Mouse (Mus musculus) heart, embryonic 12.5 days (tissue): ENCODE measurements around the gene Rnf113a2. TPM values are rescaled to one million over a fixed set of nuclear protein-coding genes. Genes with fewer than 3 reads are reported as not detected.

Experiments
- ATAC-seq: fragments of 200-750 bp; cut with Nextera tagmentation; 2 replicates; pipeline ENCODE4 v1.8.0; 2017; ENCODE audit warnings: moderate TSS enrichment, moderate library complexity; ENCODE audit not compliant: insufficient number of reproducible peaks, low FRiP score
- H3K27ac ChIP-seq: fragments of 300-500 bp; sonication (generic); 2 replicates; pipeline ENCODE4 v1.5.1; 2016; ENCODE audit warnings: mild to moderate bottlenecking, moderate library complexity; ENCODE audit not compliant: poor library complexity, severe bottlenecking
- H3K27me3 ChIP-seq: fragments of 300-500 bp; sonication (generic); replicated peaks from 2 replicates; pipeline ENCODE4 v1.6.1; 2016; ENCODE audit warnings: mild to moderate bottlenecking, moderate library complexity
- H3K36me3 ChIP-seq: fragments of 300-500 bp; sonication (generic); 2 replicates; pipeline ENCODE4 v1.6.1; 2016; ENCODE audit warnings: mild to moderate bottlenecking, moderate library complexity
- H3K4me1 ChIP-seq: fragments of 300-500 bp; sonication (generic); replicated peaks from 2 replicates; pipeline ENCODE4 v1.6.1; 2016; ENCODE audit warnings: mild to moderate bottlenecking
- H3K4me2 ChIP-seq: fragments of 300-500 bp; sonication (generic); 2 replicates; pipeline ENCODE4 v1.6.1; 2016; ENCODE audit warnings: mild to moderate bottlenecking, moderate library complexity
- H3K4me3 ChIP-seq: fragments of 300-500 bp; sonication (generic); 2 replicates; pipeline ENCODE4 v1.5.1; 2016; ENCODE audit warnings: mild to moderate bottlenecking
- H3K9ac ChIP-seq: fragments of 300-500 bp; sonication (generic); 2 replicates; pipeline ENCODE4 v1.6.1; 2016; ENCODE audit warnings: mild to moderate bottlenecking, moderate library complexity
- H3K9me3 ChIP-seq: fragments of 300-500 bp; sonication (generic); replicated peaks from 2 replicates; pipeline ENCODE4 v1.6.1; 2016; ENCODE audit warnings: mild to moderate bottlenecking, moderate library complexity
- WGBS: fragments of 180-500 bp; shearing (Covaris S2); methylation state at CpG from one replicate; pipeline ENCODE4 v1.1.7; 2016; 5-methylcytosine and 5-hydroxymethylcytosine counted together
- polyA plus RNA-seq: library from polyadenylated mRNA; unstranded; fragments of >200 nt; fragmentation: Nextera tagmentation; extraction: Ambion mirVana; gene quantifications from 2 replicates; pipeline ENCODE4 v1.2.1, GENCODE M21; 2016

Gene Rnf113a2
- 21.3 and 24.4 TPM in 2 replicates for polyA plus RNA-seq

GRCm38 (mm10) chr12:84416834-84417604, at the start of gene Rnf113a2:
Rnf113a2 (plus strand) TSS chr12:84417196.
- peak within 1 kb of the TSS; percentile 63 for H3K4me3 ChIP-seq
- 3% methylated on average over 50 of the region's 50 CpGs for WGBS
- H3K27ac ChIP-seq = peak within 1 kb of the TSS; percentile 51
- peak; percentile 93 for ATAC-seq
- peak within 1 kb of the TSS; percentile 82 for H3K4me2 ChIP-seq
- no peaks in the 10 kb centered on the region for H3K36me3 ChIP-seq
- peaks cover 6% of the 10 kb centered on the region; the same call in 1 of the 2 replicates for H3K9me3 ChIP-seq
- peaks cover 5% of the 10 kb centered on the region for H3K4me1 ChIP-seq
- no peaks in the 10 kb centered on the region for H3K27me3 ChIP-seq
- peak within 1 kb of the TSS; percentile 70 for H3K9ac ChIP-seq

GRCm38 (mm10) chr12:84371647-84372046, 45.3 kb upstream of the Rnf113a2 start:
- ATAC-seq = no peak
- no peak overlapping the region for H3K9ac ChIP-seq
- 88% methylated on average over 5 of the region's 5 CpGs for WGBS
- H3K36me3 ChIP-seq = peaks cover 80% of the 10 kb centered on the region
- H3K27ac ChIP-seq = no peak overlapping the region
- H3K4me1 ChIP-seq = peaks cover 4% of the 10 kb centered on the region; the same call in 1 of the 2 replicates
- no peaks in the 10 kb centered on the region for H3K27me3 ChIP-seq
- H3K4me2 ChIP-seq = no peak overlapping the region
- H3K9me3 ChIP-seq = no peaks in the 10 kb centered on the region
- H3K4me3 ChIP-seq = no peak overlapping the region

GRCm38 (mm10) chr12:84373831-84374481, 43.0 kb upstream of the Rnf113a2 start:
- ATAC-seq = no peak
- peaks cover 83% of the 10 kb centered on the region for H3K36me3 ChIP-seq
- H3K27ac ChIP-seq = peak overlapping the region; percentile 52
- 53% methylated on average over 6 of the region's 6 CpGs for WGBS
- peaks cover 4% of the 10 kb centered on the region; the same call in 1 of the 2 replicates for H3K4me1 ChIP-seq
- no peaks in the 10 kb centered on the region for H3K27me3 ChIP-seq
- no peak overlapping the region for H3K9ac ChIP-seq
- H3K4me3 ChIP-seq = no peak overlapping the region
- H3K4me2 ChIP-seq = no peak overlapping the region
- H3K9me3 ChIP-seq = no peaks in the 10 kb centered on the region

GRCm38 (mm10) chr12:84382369-84382768, 34.6 kb upstream of the Rnf113a2 start:
- peak overlapping the region; percentile 26 for H3K4me3 ChIP-seq
- peaks cover 26% of the 10 kb centered on the region for H3K36me3 ChIP-seq
- no peaks in the 10 kb centered on the region for H3K27me3 ChIP-seq
- H3K9ac ChIP-seq = peak overlapping the region; percentile 19; the same call in 1 of the 2 replicates
- 52% methylated on average over 4 of the region's 4 CpGs for WGBS
- peak overlapping the region; percentile 51 for H3K4me2 ChIP-seq
- no peaks in the 10 kb centered on the region for H3K9me3 ChIP-seq
- ATAC-seq = peak; percentile 62
- H3K27ac ChIP-seq = peak overlapping the region; percentile 78
- H3K4me1 ChIP-seq = peaks cover 30% of the 10 kb centered on the region

GRCm38 (mm10) chr12:84384644-84385081, 32.3 kb upstream of the Rnf113a2 start:
- Histone ChIP-seq H3K9ac (no peak overlapping the region), H3K9me3 (no peaks in the 10 kb centered on the region), H3K4me2 (0 out of 2 replicates have a peak overlapping the region, but pooled peaks have one; percentile 10), H3K4me1 (peaks cover 36% of the 10 kb centered on the region), H3K27ac (peak overlapping the region; percentile 88), H3K4me3 (no peak overlapping the region), H3K27me3 (no peaks in the 10 kb centered on the region), H3K36me3 (peaks cover 4% of the 10 kb centered on the region)
- peak; percentile 66; the same call in 1 of the 2 replicates for ATAC-seq
- WGBS = 37% methylated on average over 5 of the region's 5 CpGs

- no peak overlapping the region for H3K4me2 ChIP-seq
- H3K27ac ChIP-seq = peak overlapping the region; percentile 88
- ATAC-seq = no peak
- H3K36me3 ChIP-seq = peaks cover 4% of the 10 kb centered on the region
- H3K4me3 ChIP-seq = no peak overlapping the region
- H3K9me3 ChIP-seq = no peaks in the 10 kb centered on the region
- H3K9ac ChIP-seq = no peak overlapping the region
- no peaks in the 10 kb centered on the region for H3K27me3 ChIP-seq
- 82% methylated on average over 4 of the region's 4 CpGs for WGBS
- H3K4me1 ChIP-seq = peaks cover 36% of the 10 kb centered on the region
Observed at GRCm38 (mm10) chr12:84385408-84385807, 31.6 kb upstream of the Rnf113a2 start.

GRCm38 (mm10) chr12:84388097-84388496, 28.9 kb upstream of the Rnf113a2 start:
- peaks cover 10% of the 10 kb centered on the region for H3K36me3 ChIP-seq
- no peaks in the 10 kb centered on the region for H3K27me3 ChIP-seq
- ATAC-seq = no peak
- peaks cover 35% of the 10 kb centered on the region for H3K4me1 ChIP-seq
- WGBS = 84% methylated on average over 8 of the region's 8 CpGs
- H3K9me3 ChIP-seq = no peaks in the 10 kb centered on the region
- H3K9ac ChIP-seq = no peak overlapping the region
- no peak overlapping the region for H3K4me3 ChIP-seq
- no peak overlapping the region for H3K27ac ChIP-seq
- no peak overlapping the region for H3K4me2 ChIP-seq

- 63% methylated on average over 14 of the region's 14 CpGs for WGBS
- no peak overlapping the region for H3K4me2 ChIP-seq
- H3K27me3 ChIP-seq = no peaks in the 10 kb centered on the region
- peaks cover 14% of the 10 kb centered on the region for H3K36me3 ChIP-seq
- ATAC-seq = no peak
- H3K4me3 ChIP-seq = no peak overlapping the region
- no peak overlapping the region for H3K27ac ChIP-seq
- H3K9me3 ChIP-seq = no peaks in the 10 kb centered on the region
- no peak overlapping the region for H3K9ac ChIP-seq
- H3K4me1 ChIP-seq = peaks cover 30% of the 10 kb centered on the region
Observed at GRCm38 (mm10) chr12:84388774-84389400, 28.1 kb upstream of the Rnf113a2 start.

- Histone ChIP-seq H3K9ac (no peak overlapping the region), H3K4me2 (no peak overlapping the region), H3K36me3 (peaks cover 19% of the 10 kb centered on the region), H3K4me1 (peaks cover 17% of the 10 kb centered on the region), H3K27ac (peak overlapping the region; percentile 48; the same call in 1 of the 2 replicates), H3K4me3 (no peak overlapping the region), H3K9me3 (no peaks in the 10 kb centered on the region), H3K27me3 (no peaks in the 10 kb centered on the region)
- WGBS = 22% methylated on average over 6 of the region's 6 CpGs
- ATAC-seq = no peak
Observed at GRCm38 (mm10) chr12:84390336-84390735, 26.7 kb upstream of the Rnf113a2 start.

- Histone ChIP-seq H3K4me3 (no peak overlapping the region), H3K27me3 (no peaks in the 10 kb centered on the region), H3K9me3 (no peaks in the 10 kb centered on the region), H3K36me3 (peaks cover 29% of the 10 kb centered on the region), H3K9ac (no peak overlapping the region), H3K27ac (no peak overlapping the region), H3K4me1 (peaks cover 12% of the 10 kb centered on the region), H3K4me2 (no peak overlapping the region)
- 94% methylated on average over 4 of the region's 4 CpGs for WGBS
- ATAC-seq = no peak
Observed at GRCm38 (mm10) chr12:84392681-84393080, 24.3 kb upstream of the Rnf113a2 start.

GRCm38 (mm10) chr12:84393847-84394246, 23.1 kb upstream of the Rnf113a2 start:
- Histone ChIP-seq H3K36me3 (peaks cover 29% of the 10 kb centered on the region), H3K4me3 (no peak overlapping the region), H3K4me1 (peaks cover 7% of the 10 kb centered on the region), H3K27ac (no peak overlapping the region), H3K9me3 (no peaks in the 10 kb centered on the region), H3K4me2 (no peak overlapping the region), H3K27me3 (no peaks in the 10 kb centered on the region), H3K9ac (no peak overlapping the region)
- WGBS = 83% methylated on average over 5 of the region's 5 CpGs
- ATAC-seq = no peak
